Mouse (Mus musculus) right cerebral cortex, postnatal 10 days (tissue): ENCODE measurements at regions not wholly inside any gene's neighbourhood (a gene's known extent, or its start where the extent isn't known, plus 50 kb on each side); places are given as distances from the start of the nearest gene placed in this dataset.

Experiments
- DNase-seq, 2 experiments: peaks; one replicate each; pipeline ENCODE4 v3.0.0; 2021; ENCODE audit warnings: low spot score in 2 of 2

- no peak for DNase-seq
Measured at GRCm38 (mm10) chr11:19246390-19247114, 227.8 kb upstream of the Meis1 start.

GRCm38 (mm10) chr11:19253605-19254004 lies 234.8 kb upstream of the Meis1 start:
- no peak for DNase-seq

- DNase-seq: no peak
Measured at GRCm38 (mm10) chr11:19254183-19254582, 235.4 kb upstream of the Meis1 start.

- no peak for DNase-seq
Measured at GRCm38 (mm10) chr11:19257549-19257948, 238.8 kb upstream of the Meis1 start.

GRCm38 (mm10) chr11:19262832-19263231 lies 244.0 kb upstream of the Meis1 start:
- no peak for DNase-seq

GRCm38 (mm10) chr11:19264798-19265671 lies 246.2 kb upstream of the Meis1 start:
- no peak for DNase-seq

- no peak for DNase-seq
Measured at GRCm38 (mm10) chr11:19265672-19265972, 246.8 kb upstream of the Meis1 start.

- no peak for DNase-seq
Measured at GRCm38 (mm10) chr11:19290971-19291370, 272.2 kb upstream of the Meis1 start.

GRCm38 (mm10) chr11:19299411-19299810 lies 280.6 kb upstream of the Meis1 start:
- no peak for DNase-seq

GRCm38 (mm10) chr11:19306687-19307086 lies 287.9 kb upstream of the Meis1 start:
- no peak for DNase-seq

- no peak for DNase-seq
Measured at GRCm38 (mm10) chr11:19330685-19331239, 312.0 kb upstream of the Meis1 start.

- DNase-seq: no peak
Measured at GRCm38 (mm10) chr11:19332274-19332673, 313.5 kb upstream of the Meis1 start.

GRCm38 (mm10) chr11:19332727-19333126 lies 313.9 kb upstream of the Meis1 start:
- no peak for DNase-seq

- DNase-seq: no peak
Measured at GRCm38 (mm10) chr11:19333908-19334487, 315.2 kb upstream of the Meis1 start.

GRCm38 (mm10) chr11:19335384-19335783 lies 316.6 kb upstream of the Meis1 start:
- DNase-seq: no peak

GRCm38 (mm10) chr11:19339721-19340317 lies 321.0 kb upstream of the Meis1 start:
- DNase-seq: no peak

- no peak for DNase-seq
Measured at GRCm38 (mm10) chr11:19340889-19341288, 322.1 kb upstream of the Meis1 start.

- DNase-seq: no peak
Measured at GRCm38 (mm10) chr11:19341379-19341778, 322.6 kb upstream of the Meis1 start.

GRCm38 (mm10) chr11:19342803-19343202 lies 324.0 kb upstream of the Meis1 start:
- no peak for DNase-seq

GRCm38 (mm10) chr11:19346276-19346826 lies 327.6 kb upstream of the Meis1 start:
- DNase-seq: no peak

- no peak for DNase-seq
Measured at GRCm38 (mm10) chr11:19350331-19351242, 331.8 kb upstream of the Meis1 start.
